Comparison of ENCODE assay signal across 8 mouse cellular contexts in the genomic region with DNA sequence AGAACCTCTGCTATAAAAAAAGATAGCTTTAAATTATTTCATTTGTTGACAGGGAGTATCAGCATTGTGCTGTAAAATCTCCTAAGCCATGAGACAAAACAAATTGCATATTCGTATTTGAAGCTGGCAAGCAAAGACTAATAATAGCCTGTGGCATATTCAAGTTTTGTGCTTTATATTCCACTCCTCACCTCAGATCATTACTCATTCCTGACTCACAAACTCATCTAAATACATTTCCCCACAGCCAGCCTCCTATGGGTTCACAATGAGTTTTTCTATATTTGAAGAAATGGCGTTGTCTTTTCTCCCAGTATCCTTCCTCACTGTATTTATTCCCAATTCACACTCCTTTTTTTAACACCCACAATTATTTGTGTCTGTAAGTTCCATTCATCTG.
"Had no signal": no experiment of that assay in that cellular context is flagged by ENCODE, and none has a peak within 500 bp of the region (broad histone marks: within the 10 kb centered on the region; RNA-seq: fewer than 3 reads in every experiment).

No protein-coding gene starts in this region.

- DNase-seq: liver, postnatal 0 days; lung, adult 2 months; lung, postnatal 14 days; lung, postnatal 36 days; right cerebral cortex, postnatal 14 days; thymus, adult 18-20 months; thymus, postnatal 25 days; thymus, postnatal 4 days had no signal
